Mouse (Mus musculus) liver, embryonic 16.5 days (tissue): ENCODE results near the gene Nfya. TPM values are rescaled to one million over a fixed set of nuclear protein-coding genes. Genes with fewer than 3 reads are reported as not detected.

Experiments
- ATAC-seq: fragments of 200-750 bp; cut with Nextera tagmentation; 2 replicates; pipeline ENCODE4 v1.8.0; 2017; ENCODE audit warnings: low read depth, mild to moderate bottlenecking, moderate number of reproducible peaks, moderate library complexity
- H3K27ac ChIP-seq: fragments of 300-500 bp; sonication (generic); 2 replicates; pipeline ENCODE4 v1.5.1; 2014; ENCODE audit warnings: mild to moderate bottlenecking, low read length
- H3K27me3 ChIP-seq: fragments of 300-500 bp; sonication (generic); 2 replicates; pipeline ENCODE4 v1.6.1; 2014; ENCODE audit warnings: low read depth, low read length, mixed read lengths; ENCODE audit not compliant: control insufficient read depth, insufficient read depth
- H3K36me3 ChIP-seq: fragments of 300-500 bp; sonication (generic); 2 replicates; pipeline ENCODE4 v1.6.1; 2014; ENCODE audit warnings: mild to moderate bottlenecking; ENCODE audit not compliant: control insufficient read depth, insufficient read depth
- H3K4me1 ChIP-seq: fragments of 300-500 bp; sonication (generic); 2 replicates; pipeline ENCODE4 v1.6.1; 2014; ENCODE audit warnings: low read depth, low read length, mixed read lengths; ENCODE audit not compliant: control insufficient read depth
- H3K4me2 ChIP-seq: fragments of 300-500 bp; sonication (generic); 2 replicates; pipeline ENCODE4 v1.6.1; 2014; ENCODE audit warnings: low read depth, low read length, mixed read lengths
- H3K4me3 ChIP-seq: fragments of 300-500 bp; sonication (generic); 2 replicates; pipeline ENCODE4 v1.5.1; 2014; ENCODE audit warnings: low read depth, mild to moderate bottlenecking, low read length
- H3K9ac ChIP-seq: fragments of 300-500 bp; sonication (generic); 2 replicates; pipeline ENCODE4 v1.6.1; 2014; ENCODE audit warnings: low read depth, low read length
- H3K9me3 ChIP-seq: fragments of 300-500 bp; sonication (generic); replicated peaks from 2 replicates; pipeline ENCODE4 v1.6.1; 2016; ENCODE audit warnings: low read length; ENCODE audit not compliant: control insufficient read depth
- WGBS: fragments of 180-500 bp; shearing (Covaris S2); extraction: QIAGEN DNeasy Blood & Tissue Kit; methylation state at CpG from one replicate; pipeline ENCODE4 v1.1.7; 2014; ENCODE audit not compliant: insufficient replicate concordance; 5-methylcytosine and 5-hydroxymethylcytosine counted together
- polyA plus RNA-seq: library from polyadenylated mRNA; unstranded; fragments of >200 nt; fragmentation: Nextera tagmentation; extraction: Ambion mirVana; gene quantifications from 2 replicates; pipeline ENCODE4 v1.2.1, GENCODE M21; 2015

Gene Nfya
- polyA plus RNA-seq, 1 experiment from 2014 or later = 7.0 TPM

DNA sequence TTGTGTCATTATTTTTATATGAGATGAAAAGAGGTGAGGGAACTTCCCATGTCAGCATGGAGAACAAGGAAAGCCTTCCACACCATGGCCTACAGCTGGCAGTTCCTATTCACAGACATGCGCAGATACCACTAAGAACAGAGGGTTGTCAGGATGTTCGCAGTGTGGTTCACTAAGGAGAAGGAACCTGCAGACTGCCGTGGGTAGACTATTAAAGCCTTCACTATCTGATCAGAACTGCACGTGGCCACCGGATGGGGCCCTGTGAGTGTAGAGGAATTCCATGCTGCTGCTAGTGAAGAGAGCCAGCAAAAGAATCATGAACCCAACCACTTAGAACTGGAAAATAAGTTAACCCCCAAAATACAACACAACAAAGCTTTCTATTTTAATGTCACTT, 20.3 kb downstream of the Nfya start:
- H3K27me3 ChIP-seq = no peaks in the 10 kb centered on the region
- no peaks in the 10 kb centered on the region for H3K9me3 ChIP-seq
- H3K27ac ChIP-seq = no peak overlapping the region
- H3K9ac ChIP-seq = no peak overlapping the region
- H3K4me2 ChIP-seq = no peak overlapping the region
- no peak for ATAC-seq
- H3K4me1 ChIP-seq = no peaks in the 10 kb centered on the region; the same call in 1 of the 2 replicates
- peaks cover 80% of the 10 kb centered on the region for H3K36me3 ChIP-seq
- no peak overlapping the region for H3K4me3 ChIP-seq
- WGBS = 55% methylated on average over 5 of the region's 5 CpGs

DNA sequence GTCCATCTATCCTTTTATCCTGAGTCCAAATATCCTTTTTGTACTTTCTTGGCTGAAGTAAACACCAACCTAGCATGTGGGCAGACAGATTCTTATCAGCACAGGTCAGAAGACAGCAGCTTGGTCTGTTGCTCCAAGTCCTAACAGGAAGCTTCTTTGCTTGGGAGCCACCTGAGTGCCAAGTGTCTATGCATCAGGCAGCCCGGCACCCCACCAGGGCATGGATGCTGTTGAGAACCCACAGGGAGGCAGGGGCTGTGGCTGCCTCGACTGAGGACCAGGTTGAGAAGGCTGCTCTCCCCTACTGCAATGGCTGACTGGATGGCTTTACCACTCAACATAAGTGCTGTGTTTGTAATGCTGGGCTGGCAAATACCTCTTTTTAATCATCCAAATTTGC, 21.0 kb downstream of the Nfya start:
- 70% methylated on average over 2 of the region's 2 CpGs for WGBS
- Histone ChIP-seq H3K36me3 (peaks cover 73% of the 10 kb centered on the region), H3K9ac (no peak overlapping the region), H3K27ac (no peak overlapping the region), H3K4me2 (no peak overlapping the region), H3K4me1 (no peaks in the 10 kb centered on the region; the same call in 1 of the 2 replicates), H3K9me3 (no peaks in the 10 kb centered on the region), H3K4me3 (no peak overlapping the region), H3K27me3 (no peaks in the 10 kb centered on the region)
- no peak for ATAC-seq

DNA sequence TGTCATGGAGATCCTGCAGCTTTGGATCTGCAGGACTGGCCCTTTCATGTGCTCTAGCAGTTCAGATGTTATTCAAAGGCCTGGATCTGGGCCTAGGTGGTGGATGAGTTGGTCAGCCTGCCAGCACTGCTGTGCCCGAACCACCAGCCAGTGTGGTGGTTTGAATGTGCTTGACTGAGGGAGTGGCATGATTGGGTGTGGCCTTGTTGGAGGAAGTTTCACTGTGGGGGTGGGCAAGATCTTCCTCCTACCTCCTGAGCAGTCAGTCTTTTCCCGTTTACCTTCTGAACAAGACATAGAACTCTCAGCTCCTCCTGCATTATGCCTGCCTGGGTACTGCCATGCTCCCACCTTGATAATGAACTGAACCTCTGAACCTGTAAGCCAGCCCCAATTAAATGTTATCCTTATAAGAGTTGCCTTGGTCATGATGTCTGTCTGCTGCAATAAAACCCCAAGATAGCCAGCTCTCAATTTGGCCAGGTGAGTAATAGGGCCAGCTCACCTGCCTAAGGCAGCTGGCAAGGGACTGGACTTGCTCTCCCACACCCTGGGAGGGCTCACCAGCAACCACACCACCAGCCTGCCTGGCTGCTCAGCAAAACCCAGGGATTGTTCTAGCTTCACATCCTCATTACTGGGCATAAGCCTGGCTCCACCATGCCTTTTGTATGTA, 23.8 kb downstream of the Nfya start:
- ATAC-seq = no peak
- WGBS = 22% methylated on average over 2 of the region's 2 CpGs

GRCm38 (mm10) chr17:48379050-48379449, 30.7 kb downstream of the Nfya start:
- ATAC-seq = no peak
- no peaks in the 10 kb centered on the region for H3K36me3 ChIP-seq

More for the DNA sequence above, 23.8 kb downstream of the Nfya start:
- Histone ChIP-seq H3K27me3 (no peaks in the 10 kb centered on the region), H3K27ac (no peak overlapping the region), H3K4me1 (no peaks in the 10 kb centered on the region; the same call in 1 of the 2 replicates), H3K36me3 (peaks cover 45% of the 10 kb centered on the region), H3K9me3 (no peaks in the 10 kb centered on the region), H3K9ac (no peak overlapping the region), H3K4me3 (no peak overlapping the region), H3K4me2 (no peak overlapping the region)

DNA sequence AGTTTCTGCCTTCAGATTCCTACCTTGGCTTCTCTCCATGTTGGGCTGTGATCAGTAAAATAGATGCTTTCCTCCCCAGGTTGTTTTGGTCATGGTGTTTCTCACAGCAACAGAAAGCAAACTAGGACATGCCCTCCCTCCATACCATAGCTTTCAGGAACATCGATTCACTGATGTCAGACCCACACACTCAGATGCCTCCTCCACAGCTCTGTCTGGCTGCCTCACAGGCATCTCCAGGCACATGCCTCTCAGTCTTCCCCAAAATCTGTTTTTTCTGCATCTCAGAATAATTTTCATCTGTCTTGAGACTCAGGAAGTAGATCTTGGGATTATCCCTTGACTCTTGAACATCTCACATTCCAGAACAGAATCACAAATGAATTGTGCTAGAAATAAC, 33.6 kb downstream of the Nfya start:
- Histone ChIP-seq H3K4me1 (no peaks in the 10 kb centered on the region), H3K27me3 (no peaks in the 10 kb centered on the region), H3K9ac (no peak overlapping the region), H3K36me3 (no peaks in the 10 kb centered on the region), H3K4me2 (no peak overlapping the region), H3K9me3 (no peaks in the 10 kb centered on the region), H3K27ac (no peak overlapping the region), H3K4me3 (no peak overlapping the region)
- WGBS = 71% methylated on average over 1 of the region's 1 CpGs
- no peak for ATAC-seq

More at GRCm38 (mm10) chr17:48379050-48379449, 30.7 kb downstream of the Nfya start:
- no peaks in the 10 kb centered on the region for H3K9me3 ChIP-seq
- H3K9ac ChIP-seq = no peak overlapping the region
- H3K27me3 ChIP-seq = no peaks in the 10 kb centered on the region
- H3K4me1 ChIP-seq = no peaks in the 10 kb centered on the region
- no peak overlapping the region for H3K27ac ChIP-seq
- H3K4me2 ChIP-seq = no peak overlapping the region
- H3K4me3 ChIP-seq = no peak overlapping the region

DNA sequence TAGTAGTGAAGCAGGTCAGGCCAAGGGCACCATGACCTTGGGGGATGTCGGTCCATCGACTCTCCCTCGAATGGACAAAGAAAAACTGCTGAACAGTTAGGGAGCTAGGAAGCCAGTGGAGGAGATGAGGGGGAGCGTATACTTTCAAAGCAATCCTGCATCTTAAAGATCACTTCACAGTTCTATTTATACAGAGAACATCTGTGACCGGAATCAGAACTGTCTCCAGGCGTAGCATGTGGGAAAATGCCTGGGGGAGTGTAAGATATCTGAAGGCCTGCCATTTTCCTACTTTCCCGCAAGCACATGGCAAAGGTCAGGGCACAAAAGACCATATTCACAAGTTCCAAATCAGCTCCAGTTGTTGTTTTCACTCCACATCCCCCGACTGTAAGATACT, 36.7 kb downstream of the Nfya start:
- no peak for ATAC-seq
- Histone ChIP-seq H3K36me3 (no peaks in the 10 kb centered on the region), H3K9me3 (no peaks in the 10 kb centered on the region), H3K27me3 (no peaks in the 10 kb centered on the region), H3K9ac (no peak overlapping the region), H3K27ac (no peak overlapping the region), H3K4me1 (no peaks in the 10 kb centered on the region), H3K4me3 (no peak overlapping the region), H3K4me2 (no peak overlapping the region)
- 74% methylated on average over 8 of the region's 8 CpGs for WGBS

DNA sequence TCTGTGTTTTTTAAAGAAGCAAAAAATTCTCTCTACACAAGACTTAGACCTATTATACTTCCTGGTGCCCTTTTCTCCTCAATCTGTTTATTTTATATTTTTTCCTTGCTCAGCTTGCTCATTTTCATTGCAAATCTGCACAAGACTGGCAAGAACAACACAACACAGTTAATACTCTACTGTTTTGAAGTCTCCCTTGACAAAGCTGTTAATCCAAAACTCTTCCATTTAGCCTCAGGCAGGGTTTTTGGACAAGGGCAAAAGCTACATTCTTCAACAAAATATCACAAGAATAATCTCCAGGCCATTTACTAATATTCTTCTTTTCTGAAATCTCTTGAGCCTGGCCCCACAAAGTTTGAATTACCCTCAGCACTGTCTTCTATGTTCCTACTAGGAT, 38.1 kb downstream of the Nfya start:
- no peaks in the 10 kb centered on the region for H3K36me3 ChIP-seq
- H3K4me3 ChIP-seq = no peak overlapping the region
- no peak for ATAC-seq

GRCm38 (mm10) chr17:48366806-48367205, 42.9 kb downstream of the Nfya start:
- Histone ChIP-seq H3K9me3 (no peaks in the 10 kb centered on the region), H3K27ac (no peak overlapping the region), H3K27me3 (no peaks in the 10 kb centered on the region), H3K4me1 (no peaks in the 10 kb centered on the region; the same call in 1 of the 2 replicates), H3K9ac (no peak overlapping the region), H3K4me2 (no peak overlapping the region), H3K36me3 (no peaks in the 10 kb centered on the region), H3K4me3 (no peak overlapping the region)
- WGBS = 69% methylated on average over 5 of the region's 5 CpGs
- ATAC-seq = no peak

More for the DNA sequence above, 38.1 kb downstream of the Nfya start:
- Histone ChIP-seq H3K27ac (no peak overlapping the region), H3K4me1 (no peaks in the 10 kb centered on the region), H3K9me3 (no peaks in the 10 kb centered on the region), H3K9ac (no peak overlapping the region), H3K27me3 (no peaks in the 10 kb centered on the region), H3K4me2 (no peak overlapping the region)

DNA sequence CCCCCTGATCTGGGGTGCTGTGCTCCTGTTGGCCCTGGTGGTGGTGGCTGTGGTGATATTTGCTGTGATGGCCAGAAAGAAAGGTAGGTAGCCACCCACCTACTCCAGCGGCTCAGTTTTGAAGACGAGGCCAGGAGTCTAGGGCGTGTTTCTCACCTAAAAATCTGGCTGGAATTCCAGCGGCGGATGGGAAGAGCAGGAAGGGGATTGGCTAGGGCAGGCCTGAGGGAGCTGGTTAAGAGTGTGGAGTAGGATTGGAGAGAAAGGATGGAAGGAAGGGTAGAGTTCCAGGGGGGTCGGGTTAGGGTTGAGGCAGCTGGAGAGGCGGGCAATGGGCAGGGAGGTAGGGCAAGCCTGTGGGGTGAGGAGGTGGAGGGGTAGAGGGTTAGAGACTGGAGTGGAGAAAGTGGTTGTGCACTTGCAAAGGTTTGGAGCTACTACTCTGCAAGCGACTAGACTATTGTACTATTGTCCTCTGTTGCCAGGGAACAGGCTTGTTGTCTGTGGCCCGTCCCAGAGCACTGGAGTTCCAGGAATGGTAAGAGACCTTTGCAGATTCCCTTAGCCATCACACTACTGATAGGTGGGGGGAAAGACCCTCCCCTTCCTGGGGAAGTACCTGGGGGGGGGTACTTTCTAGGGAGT, 44.1 kb downstream of the Nfya start:
- H3K36me3 ChIP-seq = no peaks in the 10 kb centered on the region
- H3K9me3 ChIP-seq = no peaks in the 10 kb centered on the region
- no peak overlapping the region for H3K4me3 ChIP-seq
- ATAC-seq = no peak
- H3K4me2 ChIP-seq = no peak overlapping the region
- no peaks in the 10 kb centered on the region; the same call in 1 of the 2 replicates for H3K4me1 ChIP-seq
- 70% methylated on average over 9 of the region's 9 CpGs for WGBS
- no peak overlapping the region for H3K9ac ChIP-seq
- H3K27ac ChIP-seq = no peak overlapping the region
- no peaks in the 10 kb centered on the region for H3K27me3 ChIP-seq
